Mouse (Mus musculus) megakaryocyte-erythroid progenitor cell, adult 5-6 weeks (primary cell): ENCODE measurements around the gene Wnt10a. TPM values are rescaled to one million over a fixed set of nuclear protein-coding genes. Genes with fewer than 3 reads are reported as not detected.
"Not testable (repeated sequence)": the region's sequence is repeated elsewhere in the genome, so short reads cannot be mapped to it uniquely, and the experiment has no call there.

ENCODE experiments used
- ATAC-seq: replicated peaks from 2 replicates; pipeline ENCODE4 v1.8.0; 2016; ENCODE audit warnings: mild to moderate bottlenecking, inconsistent platforms; ENCODE audit not compliant: severe bottlenecking, poor library complexity, low FRiP score, low TSS enrichment
- total RNA-seq, 2 experiments: library from RNA; stranded (forward) in 1 of 2; stranded (reverse) in 1 of 2; fragments of 200-1000, 215-1000 nt in 1 of 2; fragments of >200 nt in 1 of 2; fragmentation: Nextera tagmentation in 1 of 2; gene quantifications; 2 replicates each; pipeline ENCODE4 v1.2.3; 2014 to 2017

Wnt10a gene
- total RNA-seq, 2 experiments from 2014 or later: not detected

DNA sequence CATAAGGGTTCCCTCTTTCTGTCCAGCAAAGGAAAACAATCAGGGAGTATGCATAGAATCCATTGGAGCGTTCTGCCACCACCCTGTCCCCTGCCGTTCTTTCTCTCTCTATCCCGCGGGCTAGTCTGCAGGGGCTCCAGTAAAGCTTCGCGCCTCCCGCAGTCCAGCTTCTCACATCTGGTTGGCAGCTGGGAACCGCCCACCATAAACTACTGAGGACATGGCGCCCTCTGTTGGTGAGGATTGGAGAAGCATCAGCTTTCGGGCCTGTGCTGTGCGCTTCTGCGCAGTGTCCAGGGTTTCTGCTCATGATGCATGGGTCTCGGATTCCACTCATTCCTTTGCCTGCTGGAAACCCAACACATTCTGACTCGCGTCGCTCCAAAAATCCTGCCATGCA is 16.8 kb downstream of the Wnt10a start:
- ATAC-seq: peak; percentile 80

DNA sequence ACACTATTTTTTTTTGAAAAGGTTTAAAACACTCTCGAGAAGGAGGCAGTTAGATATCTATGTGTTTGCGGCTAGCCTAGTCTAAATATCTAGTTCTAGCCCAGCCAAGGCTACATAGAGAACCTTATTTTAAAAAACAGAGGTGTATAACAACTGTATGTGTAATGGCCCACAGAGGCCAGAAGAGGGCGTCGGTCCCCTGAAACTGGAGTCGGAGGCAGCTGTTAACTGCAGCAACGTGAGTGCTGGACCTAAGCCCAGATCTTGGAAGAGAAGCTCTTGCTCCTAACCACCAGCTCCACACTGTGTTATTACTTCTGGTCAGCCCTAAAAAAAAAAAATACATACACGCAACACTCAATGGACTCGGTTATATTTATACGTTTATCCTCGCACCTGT is 17.7 kb downstream of the Wnt10a start:
- ATAC-seq: no peak

DNA sequence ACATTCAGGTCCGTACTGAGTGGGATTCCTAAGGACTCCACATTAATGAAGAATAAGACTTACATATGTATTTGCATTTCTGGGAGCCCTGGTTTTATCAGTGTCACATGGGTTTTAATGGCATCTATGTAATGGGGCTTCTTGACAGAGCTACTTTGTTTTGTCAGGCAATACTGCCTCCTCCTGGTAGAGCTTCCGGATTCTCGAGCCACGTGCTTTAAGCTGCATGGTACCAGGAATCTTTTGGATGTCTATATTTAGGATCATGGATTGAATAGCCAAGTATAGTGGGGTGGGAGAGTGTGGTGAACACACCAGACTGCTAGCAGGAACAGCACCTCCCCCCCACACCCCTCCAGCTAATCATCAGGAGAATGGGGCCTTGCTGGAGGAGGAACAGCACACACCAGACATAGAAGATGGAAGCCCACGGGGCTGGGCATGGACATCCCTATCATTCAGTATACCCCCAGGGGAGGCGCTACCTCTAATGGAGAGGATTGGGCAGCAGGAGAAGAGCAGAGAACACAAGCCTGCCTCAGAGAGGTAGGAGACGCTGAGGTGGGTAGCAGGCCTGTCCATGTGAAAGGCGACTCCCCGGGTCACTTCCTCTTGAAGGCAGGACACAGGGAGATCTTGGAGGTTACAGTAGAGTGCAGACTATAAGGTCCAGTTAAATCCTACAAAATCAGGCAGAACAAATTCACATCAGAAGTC is 23.8 kb downstream of the Wnt10a start:
- ATAC-seq: no peak

DNA sequence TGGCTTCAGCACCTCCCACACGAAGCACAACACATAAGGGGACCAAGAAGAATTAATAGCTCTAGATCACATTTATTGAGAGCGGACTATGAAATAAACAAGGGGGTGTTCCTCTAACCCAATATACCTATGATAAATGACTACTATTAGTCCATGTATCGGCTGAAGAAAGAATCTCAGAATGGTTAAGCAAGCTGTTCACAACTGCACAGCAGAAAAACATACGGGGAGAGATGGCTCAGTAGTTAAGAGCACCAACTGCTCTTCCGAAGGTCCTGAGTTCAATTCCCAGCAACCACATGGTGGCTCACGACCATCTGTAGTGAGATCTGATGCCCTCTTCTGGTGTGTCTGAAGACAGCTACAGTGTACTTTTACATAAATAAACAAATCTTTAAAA is 24.6 kb downstream of the Wnt10a start:
- ATAC-seq: not testable (repeated sequence)

DNA sequence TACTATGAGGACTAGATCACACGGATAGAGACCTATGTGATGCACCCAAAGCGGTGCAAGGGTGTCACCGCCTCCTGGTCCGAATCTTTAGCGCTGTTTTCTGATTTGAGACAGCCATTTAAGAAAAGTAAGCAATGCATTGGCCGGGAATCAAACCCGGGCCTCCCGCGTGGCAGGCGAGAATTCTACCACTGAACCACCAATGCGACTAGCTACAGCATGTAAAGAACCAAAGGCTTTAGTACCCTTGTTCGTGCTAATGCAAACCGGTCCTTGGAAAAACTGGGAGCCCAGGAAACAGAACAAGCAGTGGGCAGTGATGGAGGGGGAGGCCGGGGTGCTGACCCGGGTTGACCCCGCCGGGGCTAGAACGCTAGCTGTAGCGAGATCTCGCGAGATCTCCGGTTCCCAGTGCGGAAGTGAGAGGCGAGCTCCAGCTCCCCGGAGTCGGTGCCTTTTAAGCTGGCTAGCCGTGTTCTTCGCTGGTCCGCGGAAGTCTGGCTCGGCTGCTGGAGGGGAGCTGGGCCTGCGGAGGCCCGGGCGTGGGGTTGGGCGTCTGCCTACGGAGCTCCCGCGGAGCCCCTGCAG is 25.4 kb downstream of the Wnt10a start:
- ATAC-seq: peak; percentile 96

DNA sequence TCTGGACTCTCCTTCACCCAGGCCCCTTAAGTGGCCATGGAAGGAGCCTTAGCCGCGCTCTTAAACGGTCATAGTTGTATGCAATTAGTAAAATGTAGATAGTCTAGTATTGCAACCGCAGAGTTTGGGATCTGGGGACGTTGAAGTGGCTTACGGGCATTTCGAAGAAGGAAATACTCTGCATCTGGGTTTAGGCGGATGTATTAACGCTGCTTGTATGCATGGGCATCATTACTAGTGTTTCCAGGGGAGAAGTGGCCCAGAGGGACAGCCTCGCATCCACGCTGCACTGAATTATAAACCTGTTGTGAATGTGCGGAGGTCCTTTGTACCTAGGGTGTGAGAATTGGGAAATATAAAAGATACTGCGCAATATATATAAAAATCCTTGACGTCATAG is 25.9 kb downstream of the Wnt10a start:
- ATAC-seq: peak; percentile 38

DNA sequence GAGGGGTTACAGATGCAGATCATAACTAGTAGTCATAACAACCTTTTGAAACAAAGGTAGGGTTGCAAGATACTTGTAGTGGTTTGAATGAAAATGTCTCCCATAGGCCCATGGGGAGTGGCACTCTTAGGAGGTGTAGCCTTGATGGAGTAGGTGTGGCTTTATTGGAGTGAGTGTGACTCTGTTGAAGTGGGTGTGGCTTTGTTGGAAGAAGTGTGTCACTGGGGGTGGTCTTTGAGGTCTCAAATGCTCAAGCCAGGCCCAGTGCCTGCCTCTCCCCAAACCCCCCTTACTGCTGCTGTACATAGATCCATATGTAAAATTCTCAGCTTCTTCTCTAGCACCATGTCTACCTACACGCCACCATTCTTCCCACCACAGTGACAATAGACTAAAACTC is 27.2 kb downstream of the Wnt10a start:
- no peak for ATAC-seq

DNA sequence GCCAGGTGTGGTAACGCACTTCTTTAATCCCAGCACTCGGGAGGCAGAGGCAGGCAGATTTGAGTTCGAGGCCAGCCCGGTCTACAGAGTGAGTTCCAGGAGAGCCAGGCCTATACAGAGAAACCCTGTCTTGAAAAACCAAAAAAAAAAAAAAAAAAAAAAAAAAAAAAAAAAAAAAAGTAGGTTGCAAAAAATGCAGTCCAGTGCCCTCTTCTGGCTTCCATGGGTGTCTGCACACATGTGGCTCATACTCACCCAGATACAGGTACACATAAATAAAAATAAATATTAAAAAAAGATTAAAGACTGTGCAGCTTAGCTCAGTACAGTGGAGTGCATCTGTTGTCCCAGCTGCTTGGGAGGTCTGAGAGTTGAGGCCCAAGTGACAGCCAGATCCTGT is 32.3 kb downstream of the Wnt10a start:
- not testable (repeated sequence) for ATAC-seq

DNA sequence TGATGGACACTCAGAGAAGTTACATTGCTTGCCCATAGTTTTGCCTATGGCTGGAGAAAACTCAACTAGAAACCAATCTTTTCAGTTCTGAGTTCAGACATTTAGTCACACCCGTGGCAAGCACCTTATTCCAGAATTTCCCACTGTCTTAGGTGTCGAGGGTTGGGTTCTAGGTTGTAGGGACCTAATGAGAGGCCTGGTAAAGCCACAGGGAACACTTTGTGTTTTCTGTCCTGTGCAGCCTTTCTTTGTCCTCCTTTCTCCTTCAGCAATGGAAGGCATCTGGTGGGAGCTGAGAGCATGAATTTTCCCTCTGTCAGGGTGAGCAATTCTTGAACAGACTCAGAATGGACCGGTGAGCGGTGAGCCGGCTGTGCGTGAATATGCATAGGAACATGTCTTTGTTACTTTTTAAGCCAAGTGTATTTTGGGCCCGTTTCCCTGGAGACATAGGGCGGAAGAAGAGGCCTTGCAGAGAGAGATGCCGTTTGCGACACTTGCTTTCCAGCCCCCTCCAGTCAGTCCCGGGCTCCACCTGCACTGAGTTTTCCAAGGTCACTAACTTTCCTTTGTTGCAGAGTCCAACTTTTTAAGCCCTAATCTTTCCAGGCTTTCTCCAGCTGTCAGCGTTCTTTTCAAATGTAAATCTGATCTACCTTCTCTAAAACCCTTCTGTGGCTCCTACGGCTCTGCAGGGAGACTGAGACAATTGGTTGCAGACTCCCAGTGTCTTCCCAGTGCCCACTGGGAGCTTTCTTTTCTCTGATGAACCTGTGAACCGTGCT is 33.4 kb downstream of the Wnt10a start:
- ATAC-seq: no peak

DNA sequence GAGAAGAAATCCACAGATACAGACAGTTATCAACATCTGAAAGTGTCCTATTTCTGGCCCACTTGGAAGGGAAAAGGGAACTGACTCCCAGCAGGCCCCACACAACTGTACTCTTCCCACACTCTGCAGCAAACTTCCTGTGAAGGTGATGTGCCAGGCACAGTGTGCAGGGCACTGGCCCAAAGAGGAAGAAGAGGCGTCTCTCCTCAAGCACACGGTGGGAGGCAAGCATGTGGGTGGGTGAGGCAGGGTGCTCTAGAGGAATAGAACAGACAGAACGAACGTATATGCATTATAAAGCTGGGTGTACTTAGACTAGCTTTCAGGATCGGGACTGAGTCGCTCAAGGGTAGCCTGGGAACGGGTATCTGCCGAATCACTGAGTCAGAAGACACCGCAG is 38.7 kb downstream of the Wnt10a start:
- ATAC-seq: no peak

DNA sequence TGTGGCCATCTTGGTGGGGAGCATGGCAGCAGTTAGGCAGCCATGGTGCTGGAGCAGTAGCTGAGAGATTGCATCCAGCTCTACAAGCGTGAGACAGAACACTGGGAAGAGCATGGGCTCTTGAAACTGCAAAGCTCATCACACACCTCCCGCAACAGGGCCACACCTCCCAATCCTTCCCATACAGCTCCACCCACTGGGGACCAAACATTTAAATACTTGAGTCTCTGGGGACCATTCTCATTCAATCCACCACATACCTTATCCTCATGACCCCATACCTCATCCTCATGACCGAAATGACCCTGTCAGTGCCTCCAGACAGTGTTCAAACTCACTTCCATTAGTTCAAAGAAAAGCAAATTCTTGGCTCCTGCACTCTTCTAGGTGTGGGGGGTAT is 41.9 kb downstream of the Wnt10a start:
- ATAC-seq: no peak

DNA sequence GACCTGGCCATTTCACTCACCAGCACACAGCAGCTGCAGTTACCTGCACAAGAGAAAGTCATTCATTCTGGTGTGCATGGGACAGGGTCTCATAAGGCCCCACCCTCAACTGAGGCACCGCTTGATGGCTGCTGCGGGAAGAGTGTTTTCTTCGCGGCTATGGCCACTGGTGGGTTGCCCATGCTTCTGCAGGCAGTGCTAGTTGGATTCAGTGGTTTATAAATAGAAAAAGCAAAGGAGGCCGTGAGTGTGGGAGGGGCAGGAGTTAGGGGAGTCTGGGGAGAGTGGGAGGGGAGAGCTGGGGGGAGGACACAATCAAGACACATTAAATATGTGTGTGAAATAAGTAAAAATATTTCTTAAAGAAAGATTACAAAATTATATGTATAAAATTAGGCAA is 51.8 kb downstream of the Wnt10a start:
- ATAC-seq: no peak

DNA sequence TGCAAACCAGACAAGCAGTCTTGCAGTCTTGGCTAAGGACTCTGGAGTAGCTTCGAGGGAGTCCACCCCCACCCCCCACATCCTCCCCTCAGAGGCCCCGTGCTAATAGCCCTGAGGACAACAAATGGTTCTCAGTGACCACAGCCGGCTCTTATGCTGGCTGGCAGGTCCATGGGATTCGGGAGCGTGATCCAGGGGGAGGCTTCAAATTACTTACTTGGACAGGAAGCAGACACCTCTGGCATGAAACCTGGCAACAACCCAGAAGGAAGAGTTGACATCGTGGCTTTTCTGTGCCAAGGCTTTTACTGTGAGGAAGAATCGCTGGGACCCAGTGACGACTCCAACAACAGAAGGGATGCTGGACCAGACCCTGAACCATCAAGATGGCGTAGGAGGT is 55.0 kb downstream of the Wnt10a start:
- ATAC-seq: no peak

DNA sequence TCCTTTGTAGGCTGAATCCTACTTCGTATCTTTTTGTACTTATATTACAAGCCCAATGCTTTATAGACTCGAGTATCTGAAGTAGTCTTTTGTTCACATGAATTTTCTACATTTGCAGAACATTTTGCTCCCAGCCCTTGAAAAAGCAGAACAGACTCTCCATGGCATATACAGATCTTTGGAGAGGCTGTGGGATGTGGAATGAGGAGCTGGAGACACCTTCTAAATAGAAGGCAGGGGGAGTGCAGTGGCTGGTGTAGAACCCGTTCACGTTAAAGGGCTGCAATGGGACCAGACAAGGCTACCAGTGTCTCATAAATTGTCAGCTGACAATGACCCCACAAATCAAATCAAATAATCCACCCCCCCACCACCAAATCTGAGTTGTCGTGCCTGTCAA is 57.6 kb downstream of the Wnt10a start:
- no peak for ATAC-seq

DNA sequence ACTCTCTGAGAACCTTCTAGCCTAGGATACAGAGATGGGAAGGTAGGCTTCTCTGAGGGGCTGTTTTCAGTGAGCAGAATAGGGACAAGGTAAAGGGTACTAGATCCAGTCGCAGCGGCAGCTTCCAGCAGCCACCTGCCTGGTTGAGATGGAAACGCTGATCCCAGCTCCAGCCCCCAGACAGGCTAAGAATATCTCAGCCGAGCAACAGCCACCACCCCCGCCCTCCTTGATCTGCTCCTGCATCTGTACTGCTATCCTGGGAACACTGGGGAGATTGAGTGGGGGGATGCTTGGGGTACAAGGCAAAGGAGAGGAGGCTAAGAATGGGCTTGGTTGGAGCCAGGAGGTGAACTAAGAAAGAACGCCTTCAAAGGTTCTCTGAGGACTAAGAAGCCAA is 58.9 kb downstream of the Wnt10a start:
- no peak for ATAC-seq

DNA sequence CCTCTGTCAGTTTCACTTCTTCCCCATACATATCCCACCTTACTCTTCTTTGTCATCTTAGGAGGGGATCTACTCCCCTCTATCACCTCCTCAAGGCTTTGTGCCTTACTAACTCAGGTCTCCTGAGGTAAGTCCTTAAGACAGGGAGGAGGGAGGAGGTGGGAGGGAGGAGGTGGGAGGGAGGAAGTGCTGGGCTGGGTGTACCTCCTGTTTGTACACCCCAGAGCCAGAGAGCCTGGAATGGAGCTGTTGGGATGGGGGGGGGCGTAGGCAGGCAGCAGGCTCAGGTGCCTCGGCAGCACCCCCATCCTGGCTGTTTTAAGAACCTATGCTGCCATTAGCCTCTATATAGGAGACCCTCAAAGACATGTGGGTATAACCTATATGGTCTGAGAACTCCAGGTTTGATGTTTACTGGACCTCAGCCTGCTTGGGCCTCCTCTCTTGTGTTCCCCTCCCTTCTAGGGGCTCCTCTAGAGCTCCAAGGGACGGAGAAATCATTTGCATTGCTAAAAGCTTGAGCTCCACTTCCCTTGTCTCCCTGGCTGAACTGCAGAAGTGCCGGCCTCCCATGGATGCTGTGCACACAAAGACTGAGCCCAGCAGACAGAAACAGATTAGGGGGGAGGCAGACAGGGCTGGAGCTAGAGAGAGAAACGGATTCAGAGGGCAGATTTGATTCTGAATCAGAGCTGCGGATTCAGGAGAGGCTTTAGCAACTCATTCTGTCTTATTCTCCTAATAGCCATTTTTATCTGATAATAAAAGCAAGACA is 59.9 kb downstream of the Wnt10a start:
- no peak for ATAC-seq
